Mouse (Mus musculus) CH12.LX (cell line): ENCODE measurements around the gene Pax5. TPM values are rescaled to one million over a fixed set of nuclear protein-coding genes. Genes with fewer than 3 reads are reported as not detected.

ENCODE experiments used
- DNase-seq: peaks from one replicate; pipeline ENCODE4 v3.0.0-alpha.2; 2013; ENCODE audit errors: extremely low read depth
- H3K27ac ChIP-seq: 2 replicates; pipeline ENCODE4 v1.5.1; 2012; ENCODE audit warnings: low read depth, mild to moderate bottlenecking, control low read depth, moderate library complexity; ENCODE audit not compliant: insufficient read depth
- H3K27me3 ChIP-seq: replicated peaks from 2 replicates; pipeline ENCODE3; 2012; ENCODE audit warnings: inconsistent platforms
- H3K36me3 ChIP-seq, 2 experiments: replicated peaks in 1 of 2; 2 replicates each; pipeline versions ENCODE3 to v1.6.1; 2012; ENCODE audit warnings: inconsistent platforms in 1 of 2, low read length in 1 of 2, mild to moderate bottlenecking in 1 of 2, mixed read lengths in 1 of 2, moderate library complexity in 1 of 2; ENCODE audit not compliant: control insufficient read depth in 1 of 2, insufficient read depth in 1 of 2
- H3K4me1 ChIP-seq, 2 experiments: 2 replicates each; pipeline ENCODE4 v1.6.1; 2012; ENCODE audit warnings: inconsistent platforms in 1 of 2, moderate library complexity in 1 of 2; ENCODE audit not compliant: insufficient read depth in 2 of 2, control insufficient read depth in 1 of 2
- H3K4me2 ChIP-seq: 2 replicates; pipeline ENCODE4 v1.6.1; 2012; ENCODE audit warnings: low read depth, mild to moderate bottlenecking, control low read depth; ENCODE audit not compliant: poor library complexity, insufficient read depth, severe bottlenecking
- H3K4me3 ChIP-seq, 3 experiments: fragments of 150-350 bp in 1 of 3; sonication (generic) in 1 of 3; replicated peaks in 1 of 3; 2 replicates each; pipeline versions ENCODE3 to v1.5.1; 2011 to 2012; ENCODE audit warnings: low read depth in 2 of 3, low read length in 2 of 3, mild to moderate bottlenecking in 2 of 3, moderate library complexity in 2 of 3, control low read depth in 1 of 3, improper control_type of control experiment in 1 of 3, inconsistent platforms in 1 of 3, mixed read lengths in 1 of 3; ENCODE audit not compliant: poor library complexity in 1 of 3
- H3K79me2 ChIP-seq: replicated peaks from 2 replicates; pipeline ENCODE4 v1.6.1; 2012; ENCODE audit warnings: mild to moderate bottlenecking, moderate library complexity; ENCODE audit not compliant: control insufficient read depth, poor library complexity, insufficient read depth, severe bottlenecking; ENCODE audit errors: extremely low read depth
- H3K9ac ChIP-seq: 2 replicates; pipeline ENCODE4 v1.6.1; 2012; ENCODE audit warnings: low read depth, mild to moderate bottlenecking, control low read depth, moderate library complexity; ENCODE audit not compliant: insufficient read depth
- H3K9me3 ChIP-seq: replicated peaks from 2 replicates; pipeline ENCODE3; 2012; ENCODE audit warnings: low read length, inconsistent platforms, mixed read lengths
- BHLHE40 ChIP-seq: IDR thresholded peaks from 2 replicates; pipeline ENCODE4 v1.6.1; 2011; ENCODE audit warnings: mild to moderate bottlenecking, low read depth, low read length, improper control_type of control experiment
- CHD2 ChIP-seq: IDR thresholded peaks from 2 replicates; pipeline ENCODE4 v1.6.1; 2011; ENCODE audit warnings: low read length, improper control_type of control experiment
- CTCF ChIP-seq, 2 experiments: IDR thresholded peaks in 1 of 2; conservative IDR thresholded peaks in 1 of 2; 2 replicates each; pipeline ENCODE4 v1.5.1; 2011 to 2012; ENCODE audit warnings: low read depth in 2 of 2, low read length in 2 of 2, improper control_type of control experiment in 1 of 2, inconsistent platforms in 1 of 2, mild to moderate bottlenecking in 1 of 2, moderate library complexity in 1 of 2
- ELF1 ChIP-seq: IDR thresholded peaks from 2 replicates; pipeline ENCODE4 v1.6.1; 2014; ENCODE audit warnings: low read depth, mild to moderate bottlenecking, inconsistent platforms, low read length, improper control_type of control experiment
- EP300 ChIP-seq: IDR thresholded peaks from 2 replicates; pipeline ENCODE4 v1.6.1; 2011; ENCODE audit warnings: low read length, improper control_type of control experiment
- ETS1 ChIP-seq: conservative IDR thresholded peaks from 2 replicates; pipeline ENCODE4 v1.6.1; 2012; ENCODE audit warnings: low read depth, mild to moderate bottlenecking, inconsistent platforms, low read length, improper control_type of control experiment, moderate library complexity
- GABPA ChIP-seq: IDR thresholded peaks from 2 replicates; pipeline ENCODE4 v1.6.1; 2012; ENCODE audit warnings: low read depth, low read length, improper control_type of control experiment, inconsistent platforms; ENCODE audit not compliant: insufficient replicate concordance
- HCFC1 ChIP-seq: IDR thresholded peaks from 2 replicates; pipeline ENCODE4 v1.6.1; 2012; ENCODE audit warnings: low read depth, mild to moderate bottlenecking, inconsistent platforms, low read length, improper control_type of control experiment
- IRF4 ChIP-seq: IDR thresholded peaks from 2 replicates; pipeline ENCODE4 v1.6.1; 2014; ENCODE audit warnings: low read depth, mild to moderate bottlenecking, inconsistent platforms, low read length, improper control_type of control experiment
- JUN ChIP-seq: IDR thresholded peaks from 2 replicates; pipeline ENCODE4 v1.6.1; 2011; ENCODE audit warnings: low read depth, mild to moderate bottlenecking, low read length, improper control_type of control experiment, moderate library complexity; ENCODE audit not compliant: insufficient read depth
- JUND ChIP-seq: conservative IDR thresholded peaks from 2 replicates; pipeline ENCODE4 v1.6.1; 2011; ENCODE audit warnings: low read depth, low read length, improper control_type of control experiment
- KAT2A ChIP-seq: IDR thresholded peaks from 2 replicates; pipeline ENCODE4 v1.6.1; 2012; ENCODE audit warnings: low read length, improper control_type of control experiment, inconsistent platforms; ENCODE audit not compliant: insufficient replicate concordance
- MAFK ChIP-seq: IDR thresholded peaks from 2 replicates; pipeline ENCODE4 v1.6.1; 2011; ENCODE audit warnings: low read length, improper control_type of control experiment; ENCODE audit not compliant: insufficient replicate concordance
- MAX ChIP-seq: IDR thresholded peaks from 2 replicates; pipeline ENCODE4 v1.6.1; 2011; ENCODE audit warnings: low read length, improper control_type of control experiment
- MEF2A ChIP-seq: IDR thresholded peaks from 2 replicates; pipeline ENCODE4 v1.6.1; 2014; ENCODE audit warnings: low read depth, mild to moderate bottlenecking, inconsistent platforms, low read length, improper control_type of control experiment, borderline replicate concordance
- MYC ChIP-seq: IDR thresholded peaks from 2 replicates; pipeline ENCODE4 v1.6.1; 2011; ENCODE audit warnings: low read depth, mild to moderate bottlenecking, improper control_type of control experiment, low read length
- NELFE ChIP-seq: IDR thresholded peaks from 2 replicates; pipeline ENCODE4 v1.6.1; 2011; ENCODE audit warnings: low read depth, low read length, improper control_type of control experiment
- PAX5 ChIP-seq: IDR thresholded peaks from 2 replicates; pipeline ENCODE4 v1.6.1; 2012; ENCODE audit warnings: low read length, inconsistent platforms, mixed read lengths
- POLR2A ChIP-seq: IDR thresholded peaks from 2 replicates; pipeline ENCODE4 v1.6.1; 2011; ENCODE audit warnings: low read depth, mild to moderate bottlenecking, improper control_type of control experiment, low read length
- RAD21 ChIP-seq: IDR thresholded peaks from 2 replicates; pipeline ENCODE4 v1.6.1; 2011; ENCODE audit warnings: low read depth, mild to moderate bottlenecking, low read length, improper control_type of control experiment, moderate library complexity
- RCOR1 ChIP-seq: conservative IDR thresholded peaks from 2 replicates; pipeline ENCODE4 v1.6.1; 2012; ENCODE audit warnings: low read depth, mild to moderate bottlenecking, inconsistent platforms, low read length, improper control_type of control experiment
- SIN3A ChIP-seq: IDR thresholded peaks from 2 replicates; pipeline ENCODE4 v1.6.1; 2012; ENCODE audit warnings: low read length, improper control_type of control experiment, inconsistent platforms
- SMC3 ChIP-seq: IDR thresholded peaks from 2 replicates; pipeline ENCODE4 v1.6.1; 2011; ENCODE audit warnings: low read depth, low read length, improper control_type of control experiment
- TBP ChIP-seq: conservative IDR thresholded peaks from 2 replicates; pipeline ENCODE4 v1.6.1; 2011; ENCODE audit warnings: low read depth, low read length, improper control_type of control experiment
- TCF12 ChIP-seq: IDR thresholded peaks from 2 replicates; pipeline ENCODE4 v1.6.1; 2014; ENCODE audit warnings: low read depth, mild to moderate bottlenecking, inconsistent platforms, low read length, improper control_type of control experiment
- USF1 ChIP-seq: IDR thresholded peaks from 2 replicates; pipeline ENCODE4 v1.6.1; 2014; ENCODE audit warnings: low read depth, mild to moderate bottlenecking, inconsistent platforms, low read length, improper control_type of control experiment
- ZC3H11A ChIP-seq: IDR thresholded peaks from 2 replicates; pipeline ENCODE4 v1.6.1; 2012; ENCODE audit warnings: low read depth, mild to moderate bottlenecking, inconsistent platforms, low read length, improper control_type of control experiment
- ZKSCAN1 ChIP-seq: IDR thresholded peaks from 2 replicates; pipeline ENCODE4 v1.6.1; 2012; ENCODE audit warnings: low read depth, inconsistent platforms, low read length, improper control_type of control experiment, borderline replicate concordance
- ZMIZ1 ChIP-seq: IDR thresholded peaks from 2 replicates; pipeline ENCODE4 v1.6.1; 2012; ENCODE audit warnings: low read depth, mild to moderate bottlenecking, inconsistent platforms, low read length, improper control_type of control experiment
- ZNF384 ChIP-seq: IDR thresholded peaks from 2 replicates; pipeline ENCODE4 v1.6.1; 2012; ENCODE audit warnings: low read depth, low read length, improper control_type of control experiment, inconsistent platforms
- dilution Hi-C: fragments of 300-500 bp; cut with MboI; formaldehyde crosslinking; loops from 2 replicates; pipeline ENCODE4 v1.14.3; 2020; ENCODE audit warnings: low sequenced_read_pairs; ENCODE audit not compliant: extremely low pct_unique_long_range_greater_than_20kb, extremely low pct_ligation_motif_present
- in situ Hi-C: fragments of 300-500 bp; cut with MboI; formaldehyde crosslinking; loops from 3 replicates; pipeline ENCODE4 v1.14.3; 2019; ENCODE audit warnings: low sequenced_read_pairs, low pct_ligation_motif_present, low pct_unique_long_range_greater_than_20kb, mixed read lengths
- polyA plus RNA-seq: library from polyadenylated mRNA; unstranded; fragments of >175 nt; gene quantifications from 2 replicates; pipeline ENCODE4 v1.2.1, GENCODE M21; 2012; ENCODE audit warnings: low read depth; ENCODE audit not compliant: insufficient read length
- total RNA-seq, 2 experiments: library from RNA; depleted of rRNA; stranded (reverse); fragments of 300-350 nt in 1 of 2; fragments of >200 nt in 1 of 2; gene quantifications; 2 replicates each; pipeline ENCODE4 v1.2.3; 2012 to 2014

Pax5 gene
- total and polyA plus RNA-seq, 3 experiments: 13.5 to 57.4 (median 21.8) TPM

GRCm38 (mm10) chr4:44620241-44620640, 90.0 kb downstream of the Pax5 start:
- dilution Hi-C loops (no loop called here), in situ Hi-C loops (no loop called here)
- H3K4me1 ChIP-seq: peaks cover 23 to 70% of the 10 kb centered on the region in 2 experiments
- peaks cover 4% of the 10 kb centered on the region for H3K9me3 ChIP-seq
- H3K9ac ChIP-seq: no peak overlapping the region
- H3K36me3 ChIP-seq: peaks cover 15 to 80% of the 10 kb centered on the region in 2 experiments
- DNase-seq: no peak
- no peak overlapping the region for H3K4me3 ChIP-seq
- no peak overlapping the region for H3K27ac ChIP-seq
- no peaks in the 10 kb centered on the region for H3K27me3 ChIP-seq
- TF ChIP-seq TBP: no peak
- TF ChIP-seq RCOR1: no peak
- TF ChIP-seq SIN3A: no peak
- peak; percentile 33 for TF ChIP-seq SMC3
- TF ChIP-seq KAT2A: no peak
- no peak for TF ChIP-seq GABPA
- TF ChIP-seq CTCF (conservative IDR thresholded peaks at IDR 0.05 in 1 of 2, IDR thresholded peaks at IDR 0.05 in 1 of 2; ENCODE audit: low read depth in 2 of 2, low read length in 2 of 2): peak in 1 of 2 experiments; percentile 50; a peak in 2 of 4 replicates
- TF ChIP-seq MYC: no peak
- no peak for TF ChIP-seq CHD2
- TF ChIP-seq MAX: no peak
- TF ChIP-seq MEF2A: no peak
- no peak for TF ChIP-seq POLR2A
- TF ChIP-seq TCF12: no peak
- TF ChIP-seq RAD21: peak; percentile 35
- TF ChIP-seq JUN: no peak
- TF ChIP-seq ZKSCAN1: no peak
- peaks cover 4% of the 10 kb centered on the region; the same call in 1 of the 2 replicates for H3K79me2 ChIP-seq
- no peak overlapping the region for H3K4me2 ChIP-seq

DNA sequence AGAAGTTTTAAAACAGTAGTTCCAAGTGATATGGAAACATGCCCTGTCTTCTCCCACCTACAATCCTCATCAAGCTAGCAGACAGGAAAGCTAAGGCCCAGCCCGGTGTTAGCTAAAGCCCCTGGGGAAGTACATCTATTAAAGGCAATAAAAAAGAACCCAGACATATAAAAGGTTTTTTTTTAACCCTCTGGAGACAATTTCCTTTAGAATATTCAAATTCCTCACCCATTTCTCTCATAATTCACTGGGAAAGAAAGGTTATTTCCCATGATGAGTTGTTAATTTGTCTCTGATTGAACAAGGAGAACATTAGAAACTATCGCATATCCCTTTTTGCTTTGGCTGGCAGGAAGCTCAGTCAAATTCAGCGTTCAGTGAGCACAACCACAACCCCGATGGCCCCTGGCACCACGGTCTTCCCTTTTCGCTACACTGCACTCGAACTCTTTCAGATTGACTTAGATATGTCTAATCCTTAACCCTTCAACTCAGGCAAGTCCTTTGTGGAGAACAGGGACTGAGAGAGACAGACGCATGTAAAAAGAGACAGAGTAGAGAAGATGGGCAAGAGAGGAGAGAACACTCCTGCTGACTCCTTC, 96.1 kb downstream of the Pax5 start:
- in situ Hi-C loops: no loop called here
- TF ChIP-seq ELF1: no peak; the same call in 1 of the 2 replicates
- TF ChIP-seq CHD2: peak; percentile 73; the same call in 1 of the 2 replicates
- peak; percentile 91; the same call in 1 of the 2 replicates for TF ChIP-seq RCOR1
- TF ChIP-seq USF1: no peak
- TF ChIP-seq GABPA: no peak
- TF ChIP-seq EP300: peak; percentile 94
- peak; percentile 54; the same call in 1 of the 2 replicates for TF ChIP-seq JUND
- peak; percentile 81; the same call in 1 of the 2 replicates for TF ChIP-seq MEF2A
- 0 out of 2 replicates have a peak, but pooled peaks have one; percentile 24 for TF ChIP-seq MYC
- no peak for TF ChIP-seq TBP
- TF ChIP-seq BHLHE40: peak; percentile 81
- no peak for TF ChIP-seq PAX5
- peak; percentile 2; the same call in 1 of the 2 replicates for TF ChIP-seq RAD21
- peak; percentile 62 for TF ChIP-seq ZNF384
- no peak for TF ChIP-seq ZMIZ1
- peak; percentile 86 for TF ChIP-seq ETS1
- no peak for TF ChIP-seq ZC3H11A
- no peak for TF ChIP-seq SMC3
- TF ChIP-seq HCFC1: no peak
- peak; percentile 59; the same call in 1 of the 2 replicates for TF ChIP-seq SIN3A
- peak; percentile 87 for TF ChIP-seq IRF4
- no peak for TF ChIP-seq NELFE
- TF ChIP-seq MAFK: peak; percentile 82
- peak; percentile 78 for TF ChIP-seq TCF12

More for the DNA sequence above, 96.1 kb downstream of the Pax5 start:
- peak; percentile 88 for DNase-seq
- Histone ChIP-seq H3K4me1 (peaks cover 48 to 100% of the 10 kb centered on the region in 2 experiments), H3K36me3 (peaks cover 14 to 76% of the 10 kb centered on the region in 2 experiments), H3K79me2 (no peaks in the 10 kb centered on the region), H3K27me3 (no peaks in the 10 kb centered on the region), H3K9me3 (no peaks in the 10 kb centered on the region), H3K4me3 (no peak overlapping the region), H3K27ac (peak overlapping the region; percentile 65), H3K4me2 (peak overlapping the region; percentile 52), H3K9ac (no peak overlapping the region)
- dilution Hi-C loops: no loop called here
